Mouse (Mus musculus) CD4-positive naive resting alpha-beta T cell, adult 57 days (primary cell): ENCODE results near the gene 4931406P16Rik. TPM values are rescaled to one million over a fixed set of nuclear protein-coding genes. Genes with fewer than 3 reads are reported as not detected.

Source experiments
- total RNA-seq: library from RNA; stranded (reverse); gene quantifications from one replicate; pipeline ENCODE4 v1.2.4, GENCODE M21; 2023

The 4931406P16Rik gene
- 43.4 TPM for total RNA-seq

GRCm38 (mm10) chr7:34313443-34313875 is at the start of gene 4931406P16Rik:
TSS of gene 4931406P16Rik (minus strand) at chr7:34313551.

GRCm38 (mm10) chr7:34250738-34251137 is 62.6 kb downstream of the 4931406P16Rik start, which contains the start of gene Gm6096:
TSS of gene Gm6096 (plus strand) at chr7:34251038.

GRCm38 (mm10) chr7:34230116-34230515 is 83.2 kb downstream of the 4931406P16Rik start, which contains the start of gene Gpi1:
TSS of gene Gpi1 (minus strand) at chr7:34230336.

GRCm38 (mm10) chr7:34196132-34197128 is 116.9 kb downstream of the 4931406P16Rik start, which contains the start of gene Pdcd2l:
TSS of gene Pdcd2l (minus strand) at chr7:34196661.

Other genes starting within 250 kb of the 4931406P16Rik start
- gene Scgb1b30, start 218.1 kb downstream of the 4931406P16Rik start, total RNA-seq, result not detected
- gene Wtip, start 180.3 kb downstream of the 4931406P16Rik start, total RNA-seq, result not detected
- 76.4 TPM for gene Uba2, start 144.0 kb downstream of the 4931406P16Rik start, total RNA-seq
- 27.7 TPM for gene Pdcd2l, start 116.9 kb downstream of the 4931406P16Rik start, total RNA-seq
- gene Gpi1, start 83.2 kb downstream of the 4931406P16Rik start, total RNA-seq, result 268 TPM
- not detected for gene Gm6096, start 62.5 kb downstream of the 4931406P16Rik start, total RNA-seq
- gene Lsm14a, start 79.8 kb upstream of the 4931406P16Rik start, total RNA-seq, result 181 TPM